Mouse (Mus musculus) MEL (cell line): ENCODE results near the gene Rapgef6. TPM values are rescaled to one million over a fixed set of nuclear protein-coding genes. Genes with fewer than 3 reads are reported as not detected.
A peak's percentile ranks its signal among the peaks of the same experiment; 100 is the strongest.

Source experiments
- DNase-seq: peaks from one replicate; pipeline ENCODE4 v3.0.0; 2011; ENCODE audit warnings: low read depth, low spot score
- H3K27ac ChIP-seq: 2 replicates; pipeline ENCODE4 v1.5.1; 2012; ENCODE audit warnings: low read depth, mild to moderate bottlenecking, control low read depth, low read length, moderate library complexity; ENCODE audit not compliant: control insufficient read depth
- H3K27me3 ChIP-seq, 2 experiments: fragments of 150-350 bp in 1 of 2; sonication (generic) in 1 of 2; 2 replicates each; pipeline ENCODE4 v1.6.1; 2012; ENCODE audit warnings: low read length in 2 of 2, mild to moderate bottlenecking in 2 of 2, improper control_type of control experiment in 1 of 2, moderate library complexity in 1 of 2; ENCODE audit not compliant: insufficient read depth in 2 of 2, control insufficient read depth in 1 of 2
- H3K36me3 ChIP-seq, 2 experiments: 2 replicates each; pipeline ENCODE4 v1.6.1; 2012 to 2014; ENCODE audit warnings: low read length in 2 of 2, improper control_type of control experiment in 1 of 2, inconsistent platforms in 1 of 2, mild to moderate bottlenecking in 1 of 2; ENCODE audit not compliant: insufficient read depth in 2 of 2, control insufficient read depth in 1 of 2
- H3K4me1 ChIP-seq, 2 experiments: fragments of 150-350 bp in 1 of 2; sonication (generic) in 1 of 2; 2 replicates each; pipeline ENCODE4 v1.6.1; 2012; ENCODE audit warnings: low read length in 2 of 2, improper control_type of control experiment in 1 of 2, mild to moderate bottlenecking in 1 of 2; ENCODE audit not compliant: insufficient read depth in 2 of 2, control insufficient read depth in 1 of 2
- H3K4me3 ChIP-seq, 2 experiments: fragments of 150-350 bp in 1 of 2; sonication (generic) in 1 of 2; 2 replicates each; pipeline ENCODE4 v1.5.1; 2012; ENCODE audit warnings: low read depth in 2 of 2, low read length in 2 of 2, mild to moderate bottlenecking in 2 of 2, moderate library complexity in 2 of 2, control low read depth in 1 of 2, improper control_type of control experiment in 1 of 2; ENCODE audit not compliant: control insufficient read depth in 1 of 2, insufficient read depth in 1 of 2
- H3K79me2 ChIP-seq: 2 replicates; pipeline ENCODE4 v1.6.1; 2012; ENCODE audit warnings: mild to moderate bottlenecking, low read length, moderate library complexity; ENCODE audit not compliant: control insufficient read depth, poor library complexity, insufficient read depth
- H3K9ac ChIP-seq: 2 replicates; pipeline ENCODE4 v1.6.1; 2012; ENCODE audit warnings: low read depth, mild to moderate bottlenecking, control low read depth, low read length, moderate library complexity; ENCODE audit not compliant: control insufficient read depth, poor library complexity, severe bottlenecking
- H3K9me3 ChIP-seq: fragments of 150-350 bp; sonication (generic); replicated peaks from 2 replicates; pipeline ENCODE4 v1.6.1; 2012; ENCODE audit warnings: mild to moderate bottlenecking, low read length, improper control_type of control experiment, moderate library complexity; ENCODE audit not compliant: insufficient read depth
- BHLHE40 ChIP-seq: IDR thresholded peaks from 2 replicates; pipeline ENCODE4 v1.6.1; 2012; ENCODE audit warnings: low read depth, mild to moderate bottlenecking, inconsistent platforms, low read length, improper control_type of control experiment, borderline replicate concordance
- CHD1 ChIP-seq: IDR thresholded peaks from 2 replicates; pipeline ENCODE4 v1.6.1; 2012; ENCODE audit warnings: low read depth, mild to moderate bottlenecking, inconsistent platforms, low read length, improper control_type of control experiment
- CTCF ChIP-seq, 3 experiments: IDR thresholded peaks in 2 of 3; conservative IDR thresholded peaks in 1 of 3; 2 replicates each; pipeline ENCODE4 v1.5.1; 2011 to 2012; ENCODE audit warnings: low read length in 3 of 3, low read depth in 2 of 3, mild to moderate bottlenecking in 2 of 3, improper control_type of control experiment in 1 of 3, inconsistent platforms in 1 of 3, mixed read lengths in 1 of 3, moderate library complexity in 1 of 3; ENCODE audit not compliant: control insufficient read depth in 1 of 3, insufficient read depth in 1 of 3, poor library complexity in 1 of 3, severe bottlenecking in 1 of 3
- ELF1 ChIP-seq: IDR thresholded peaks from 2 replicates; pipeline ENCODE4 v1.6.1; 2014; ENCODE audit warnings: low read depth, mild to moderate bottlenecking, inconsistent platforms, low read length, improper control_type of control experiment, moderate library complexity
- EP300 ChIP-seq, 2 experiments: IDR thresholded peaks; 2 replicates each; pipeline ENCODE4 v1.6.1; 2011; ENCODE audit warnings: improper control_type of control experiment in 2 of 2, low read length in 2 of 2, low read depth in 1 of 2, mild to moderate bottlenecking in 1 of 2
- ETS1 ChIP-seq: IDR thresholded peaks from 2 replicates; pipeline ENCODE4 v1.6.1; 2012; ENCODE audit warnings: low read depth, mild to moderate bottlenecking, inconsistent platforms, low read length, improper control_type of control experiment, moderate library complexity
- GABPA ChIP-seq: IDR thresholded peaks from 2 replicates; pipeline ENCODE4 v1.6.1; 2012; ENCODE audit warnings: low read depth, mild to moderate bottlenecking, inconsistent platforms, low read length, improper control_type of control experiment, moderate library complexity
- MAX ChIP-seq: IDR thresholded peaks from 2 replicates; pipeline ENCODE4 v1.6.1; 2011; ENCODE audit warnings: low read length, improper control_type of control experiment
- MXI1 ChIP-seq: IDR thresholded peaks from 2 replicates; pipeline ENCODE4 v1.6.1; 2011; ENCODE audit warnings: mild to moderate bottlenecking, low read depth, low read length, improper control_type of control experiment
- MYB ChIP-seq: IDR thresholded peaks from 2 replicates; pipeline ENCODE4 v1.6.1; 2011; ENCODE audit warnings: mild to moderate bottlenecking, low read depth, low read length, improper control_type of control experiment
- POLR2AphosphoS2 ChIP-seq: IDR thresholded peaks from 2 replicates; pipeline ENCODE4 v1.6.1; 2011; ENCODE audit warnings: low read length, improper control_type of control experiment
- POLR2AphosphoS5 ChIP-seq: IDR thresholded peaks from 2 replicates; pipeline ENCODE4 v1.6.1; 2012; ENCODE audit warnings: low read depth, borderline replicate concordance, mild to moderate bottlenecking, inconsistent platforms, low read length, moderate library complexity, mixed read lengths
- RAD21 ChIP-seq: IDR thresholded peaks from 2 replicates; pipeline ENCODE4 v1.6.1; 2011; ENCODE audit warnings: mild to moderate bottlenecking, low read depth, low read length, improper control_type of control experiment
- SMC3 ChIP-seq: IDR thresholded peaks from 2 replicates; pipeline ENCODE4 v1.6.1; 2011; ENCODE audit warnings: low read depth, low read length, improper control_type of control experiment
- TCF12 ChIP-seq: IDR thresholded peaks from 2 replicates; pipeline ENCODE4 v1.6.1; 2014; ENCODE audit warnings: low read depth, mild to moderate bottlenecking, inconsistent platforms, low read length, improper control_type of control experiment, moderate library complexity
- ZC3H11A ChIP-seq: IDR thresholded peaks from 2 replicates; pipeline ENCODE4 v1.6.1; 2012; ENCODE audit warnings: low read depth, mild to moderate bottlenecking, inconsistent platforms, low read length, improper control_type of control experiment
- ZKSCAN1 ChIP-seq: IDR thresholded peaks from 2 replicates; pipeline ENCODE4 v1.6.1; 2012; ENCODE audit warnings: low read depth, mild to moderate bottlenecking, inconsistent platforms, low read length, improper control_type of control experiment, moderate library complexity
- ZNF384 ChIP-seq: IDR thresholded peaks from 2 replicates; pipeline ENCODE4 v1.6.1; 2012; ENCODE audit warnings: low read depth, mild to moderate bottlenecking, inconsistent platforms, low read length, improper control_type of control experiment
- polyA plus RNA-seq, 2 experiments: library from polyadenylated mRNA; stranded (reverse) in 1 of 2; unstranded in 1 of 2; fragments of >175 nt in 1 of 2; fragments of >200 nt in 1 of 2; gene quantifications; 2 replicates each; pipeline versions ENCODE4 v1.2.1 to v1.2.4; 2012; ENCODE audit warnings: low replicate concordance in 2 of 2, low read depth in 1 of 2; ENCODE audit not compliant: insufficient read length in 2 of 2, insufficient read depth in 1 of 2, missing spikeins in 1 of 2
- total RNA-seq: library from RNA; depleted of rRNA; stranded (reverse); fragments of 300-350 nt; gene quantifications from 2 replicates; pipeline ENCODE4 v1.2.3, GENCODE M21; 2012; rRNA removed

Rapgef6 gene
- total and polyA plus RNA-seq, 3 experiments = 21.1 to 31.8 TPM; not detected in 1

DNA sequence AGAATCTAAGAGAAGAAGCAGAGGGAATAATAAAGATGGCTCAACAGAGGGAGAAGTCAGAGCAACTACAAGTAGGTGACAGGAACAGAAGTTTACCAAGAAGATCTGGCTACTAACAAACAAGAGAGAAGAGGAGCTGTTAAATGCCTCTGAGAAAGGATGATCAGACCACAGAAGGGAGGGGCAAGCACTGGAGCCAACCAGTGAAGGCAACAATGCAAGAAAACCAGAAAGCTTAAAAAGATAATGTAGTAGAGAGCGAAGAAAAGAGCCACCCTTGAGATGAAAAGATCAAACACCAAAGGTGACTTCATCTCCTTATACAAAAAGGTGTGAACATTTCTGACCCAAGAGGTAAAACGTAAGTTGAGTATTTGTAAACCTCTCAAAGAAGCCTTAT lies 218.7 kb downstream of the Rapgef6 start:
- Histone ChIP-seq H3K4me3 (no peak overlapping the region), H3K9me3 (no peaks in the 10 kb centered on the region), H3K27ac (no peak overlapping the region), H3K9ac (no peak overlapping the region), H3K79me2 (no peaks in the 10 kb centered on the region), H3K36me3 (peaks cover 0 to 19% of the 10 kb centered on the region in 2 experiments; a peak in 3 of 4 replicates), H3K4me1 (peaks cover 0 to 14% of the 10 kb centered on the region in 2 experiments; a peak in 2 of 4 replicates), H3K27me3 (no peaks in the 10 kb centered on the region)
- peak; percentile 42 for DNase-seq
- TF ChIP-seq MXI1 (no peak), GABPA (no peak), EP300 (IDR thresholded peaks at IDR 0.05; ENCODE audit: low read depth in 1 of 2, low read length in 2 of 2) (no peak), ZKSCAN1 (no peak), POLR2AphosphoS5 (no peak), ELF1 (no peak), SMC3 (no peak)

DNA sequence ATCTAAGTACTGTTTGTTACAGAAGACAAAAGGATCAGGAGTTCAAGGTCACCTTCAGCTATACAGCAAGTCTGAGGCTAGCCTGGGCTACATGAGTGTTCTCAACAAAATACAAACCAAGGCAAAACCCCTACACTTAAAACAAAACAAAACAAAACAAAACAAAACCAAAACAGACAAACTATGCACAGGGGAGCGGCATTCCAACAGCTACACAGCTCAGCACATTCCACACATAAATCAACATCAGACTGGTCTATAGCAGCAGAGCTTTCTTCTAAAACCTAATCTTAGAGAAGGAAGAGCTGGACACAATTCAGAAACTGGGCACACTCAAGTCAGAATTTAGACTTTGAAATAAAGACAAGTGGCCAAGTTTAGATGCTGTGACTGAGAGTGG lies 221.6 kb downstream of the Rapgef6 start:
- TF ChIP-seq BHLHE40 (no peak), MYB (no peak), CTCF (IDR thresholded peaks at IDR 0.05 in 2 of 3, conservative IDR thresholded peaks at IDR 0.05 in 1 of 3; ENCODE audit: control insufficient read depth in 1 of 3, insufficient read depth in 1 of 3, low read depth in 2 of 3, low read length in 3 of 3, poor library complexity in 1 of 3, severe bottlenecking in 1 of 3) (no peak), ZNF384 (no peak), RAD21 (no peak), ETS1 (no peak), GABPA (no peak), ZC3H11A (no peak), TCF12 (no peak), CHD1 (no peak), POLR2AphosphoS2 (no peak), MAX (no peak), ZKSCAN1 (no peak), POLR2AphosphoS5 (no peak), ELF1 (no peak)
- Histone ChIP-seq H3K9me3 (no peaks in the 10 kb centered on the region), H3K4me1 (peaks cover 0 to 6% of the 10 kb centered on the region in 2 experiments; a peak in 2 of 4 replicates), H3K9ac (no peak overlapping the region), H3K27me3 (no peaks in the 10 kb centered on the region), H3K79me2 (no peaks in the 10 kb centered on the region), H3K36me3 (peaks cover 3 to 7% of the 10 kb centered on the region in 2 experiments; a peak in 3 of 4 replicates), H3K27ac (no peak overlapping the region), H3K4me3 (no peak overlapping the region)
- no peak for DNase-seq

Other genes starting within 250 kb of the Rapgef6 start
- 3.2 and 7.9 TPM in 2 replicates for gene Acsl6, start 219.0 kb upstream of the Rapgef6 start, total RNA-seq
- gene Acsl6, start 219.0 kb upstream of the Rapgef6 start, polyA plus RNA-seq = 1 to 10 TPM in 1 of 2 experiments, not detected in 1; 2.8 TPM
- gene Meikin, start 152.2 kb upstream of the Rapgef6 start, total RNA-seq = not detected in 2 replicates
- gene Meikin, start 152.2 kb upstream of the Rapgef6 start, polyA plus RNA-seq = not detected
- gene Fnip1, start 84.6 kb upstream of the Rapgef6 start, total RNA-seq = 13.6 and 16.4 TPM in 2 replicates
- gene Fnip1, start 84.6 kb upstream of the Rapgef6 start, polyA plus RNA-seq = 10 to 100 TPM in 1 of 2 experiments, not detected in 1; 11.9 TPM